Mouse (Mus musculus) splenic B cell, adult 2 months (primary cell): Measurements from ENCODE around the gene Ptp4a2.
"Not testable (repeated sequence)": the region's sequence is repeated elsewhere in the genome, so short reads cannot be mapped to it uniquely, and the experiment has no call there.

Experiments used
- DNase-seq: peaks from one replicate; pipeline ENCODE4 v3.0.0-alpha.2; 2011; ENCODE audit warnings: low read depth, low spot score
- H3K27me3 ChIP-seq: 2 replicates; pipeline ENCODE4 v1.6.1; 2012; ENCODE audit warnings: mild to moderate bottlenecking, low read length, moderate library complexity, mixed read lengths; ENCODE audit not compliant: control insufficient read depth, poor library complexity, insufficient read depth, severe bottlenecking
- H3K36me3 ChIP-seq: 2 replicates; pipeline ENCODE4 v1.6.1; 2012; ENCODE audit warnings: mild to moderate bottlenecking, low read length, moderate library complexity, mixed read lengths; ENCODE audit not compliant: control insufficient read depth, poor library complexity, insufficient read depth, severe bottlenecking

Ptp4a2 gene

DNA sequence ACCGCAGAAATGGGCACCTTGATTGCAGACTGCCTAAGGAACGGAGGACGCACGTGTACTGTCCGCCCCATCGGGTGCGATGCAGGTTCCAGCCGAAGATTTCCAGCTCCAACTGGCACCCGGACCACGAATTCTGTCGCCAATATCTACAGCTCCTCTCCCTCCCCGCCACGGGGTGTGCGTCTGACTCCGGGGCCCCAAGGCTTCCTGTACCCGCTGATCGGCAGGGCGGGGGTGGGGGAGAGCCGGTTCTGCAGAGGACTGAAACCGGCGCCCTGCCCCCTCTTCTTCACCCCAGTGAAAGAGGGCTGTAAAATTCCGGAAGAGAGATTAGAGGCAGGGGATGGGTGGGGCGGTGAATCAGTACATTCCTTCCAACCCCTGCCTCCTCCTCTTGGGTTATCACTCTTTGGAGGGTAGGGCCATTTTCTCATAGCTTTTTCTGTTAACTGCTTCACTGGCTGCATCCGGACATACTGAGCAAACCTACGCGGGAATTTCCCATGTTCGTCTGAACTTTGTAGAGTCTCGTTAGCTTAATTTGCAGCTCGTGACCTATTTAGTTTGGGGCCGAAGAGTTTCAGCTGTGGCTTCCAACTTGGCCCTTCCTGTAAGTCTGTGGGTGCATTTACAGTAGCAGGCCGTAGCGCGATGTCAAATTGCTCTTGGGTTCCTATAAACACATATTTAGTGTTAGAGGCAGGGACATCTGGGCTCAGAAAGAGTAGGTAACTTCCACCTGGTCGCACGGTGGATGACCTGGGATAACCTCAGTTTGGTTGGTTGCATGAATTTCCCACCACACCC is at the start of gene Ptp4a2:
Gene Ptp4a2, plus strand, starts transcription at position 422 of the 807 bp plus-strand sequence.
- H3K36me3 ChIP-seq, result no peaks in the 10 kb centered on the region
- H3K27me3 ChIP-seq, result no peaks in the 10 kb centered on the region
- DNase-seq, result peak; percentile 93

DNA sequence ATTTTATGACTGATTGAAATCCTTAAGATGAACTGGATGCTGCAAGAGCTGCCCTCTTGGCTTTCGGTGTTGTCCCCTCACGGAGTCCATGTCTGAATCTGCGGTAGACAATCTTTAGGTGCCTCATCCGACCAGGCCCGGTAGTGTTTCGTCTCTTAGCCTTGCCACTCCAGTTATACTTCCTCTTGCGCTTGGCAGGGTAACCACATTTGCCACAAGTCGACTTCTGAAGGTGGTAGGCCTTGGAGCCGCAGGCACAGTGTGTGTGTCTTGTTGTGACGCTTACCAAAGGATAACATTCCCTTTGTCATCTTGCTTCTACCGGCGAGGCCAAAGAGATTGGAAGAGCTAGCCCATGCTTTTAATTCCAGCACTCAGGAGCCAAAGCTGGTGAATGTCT is 49.4 kb upstream of the Ptp4a2 start:
- no peaks in the 10 kb centered on the region for H3K36me3 ChIP-seq
- DNase-seq, result peak; percentile 80
- H3K27me3 ChIP-seq, result no peaks in the 10 kb centered on the region

GRCm38 (mm10) chr4:129762496-129762895 is 48.5 kb upstream of the Ptp4a2 start:
- H3K36me3 ChIP-seq, H3K27me3 ChIP-seq: not testable (repeated sequence)
- DNase-seq, result peak; percentile 52

- Histone ChIP-seq H3K36me3 (no peaks in the 10 kb centered on the region), H3K27me3 (no peaks in the 10 kb centered on the region)
- DNase-seq, result no peak
Observed at GRCm38 (mm10) chr4:129765351-129765750, 45.7 kb upstream of the Ptp4a2 start.

DNA sequence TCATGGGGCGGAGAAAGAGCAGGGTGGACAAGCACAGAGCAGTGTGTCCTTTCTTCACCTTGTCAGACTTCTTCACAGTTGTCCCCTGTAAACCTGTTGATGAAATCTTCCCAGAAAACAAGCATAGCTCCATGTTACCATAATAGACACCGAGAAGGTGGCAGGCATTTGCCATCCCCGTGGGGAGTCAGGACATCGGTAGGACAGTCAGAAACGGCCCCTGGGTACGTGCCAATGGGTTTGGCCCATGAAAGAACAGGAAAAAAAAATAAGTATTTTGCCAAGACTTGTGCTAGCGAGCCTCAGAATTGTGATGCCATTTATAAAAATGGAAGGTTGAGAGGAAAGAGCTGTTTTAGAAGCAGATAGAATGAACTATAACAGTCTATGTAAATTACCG is 43.2 kb upstream of the Ptp4a2 start:
- Histone ChIP-seq H3K36me3 (no peaks in the 10 kb centered on the region), H3K27me3 (no peaks in the 10 kb centered on the region; the same call in 1 of the 2 replicates)
- no peak for DNase-seq

GRCm38 (mm10) chr4:129768742-129769141 is 42.3 kb upstream of the Ptp4a2 start:
- not testable (repeated sequence) for DNase-seq, H3K36me3 ChIP-seq, H3K27me3 ChIP-seq

DNA sequence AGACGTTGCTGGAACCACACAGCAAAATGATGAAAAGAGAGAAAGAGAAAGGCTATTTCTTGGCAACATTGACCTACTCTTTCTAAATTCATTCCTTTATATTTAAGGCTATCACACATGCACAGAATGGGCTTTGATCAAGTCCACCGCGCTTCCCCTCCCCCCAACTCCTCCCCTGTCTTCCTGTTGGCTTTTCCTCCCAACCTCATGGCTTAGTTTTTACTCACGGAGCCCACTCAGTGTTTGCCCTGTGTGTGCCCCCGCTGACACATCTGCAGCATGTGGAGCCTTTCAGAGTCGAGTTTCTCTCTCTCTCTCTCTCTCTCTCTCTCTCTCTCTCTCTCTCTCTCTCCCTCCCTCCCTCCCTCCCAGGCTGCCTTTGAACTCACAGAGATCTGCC is 40.4 kb upstream of the Ptp4a2 start:
- DNase-seq, result no peak
- no peaks in the 10 kb centered on the region for H3K36me3 ChIP-seq

DNA sequence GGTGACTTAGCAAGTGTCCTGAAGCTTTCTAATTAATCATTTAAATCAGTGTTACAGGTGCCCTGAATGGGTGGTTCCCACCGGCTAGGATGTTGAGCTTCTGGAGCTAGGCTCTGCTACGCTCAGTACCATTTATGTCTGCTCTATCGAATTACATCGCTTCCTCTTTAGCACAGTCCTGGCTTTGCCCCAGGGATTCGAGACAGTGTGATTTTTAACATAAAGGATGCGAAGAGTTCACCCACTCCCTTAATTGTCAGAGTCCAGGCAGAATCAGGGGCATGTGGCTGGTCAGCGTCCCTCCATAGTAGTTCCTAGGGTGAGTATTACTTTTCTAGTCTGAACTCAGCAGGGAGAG is 39.7 kb upstream of the Ptp4a2 start:
- H3K27me3 ChIP-seq, result no peaks in the 10 kb centered on the region; the same call in 1 of the 2 replicates
- DNase-seq, result peak; percentile 62
- no peaks in the 10 kb centered on the region for H3K36me3 ChIP-seq

More for the DNA sequence above, 40.4 kb upstream of the Ptp4a2 start:
- no peaks in the 10 kb centered on the region; the same call in 1 of the 2 replicates for H3K27me3 ChIP-seq

- peak; percentile 46 for DNase-seq
Observed at GRCm38 (mm10) chr4:129771672-129772521, 39.1 kb upstream of the Ptp4a2 start.

DNA sequence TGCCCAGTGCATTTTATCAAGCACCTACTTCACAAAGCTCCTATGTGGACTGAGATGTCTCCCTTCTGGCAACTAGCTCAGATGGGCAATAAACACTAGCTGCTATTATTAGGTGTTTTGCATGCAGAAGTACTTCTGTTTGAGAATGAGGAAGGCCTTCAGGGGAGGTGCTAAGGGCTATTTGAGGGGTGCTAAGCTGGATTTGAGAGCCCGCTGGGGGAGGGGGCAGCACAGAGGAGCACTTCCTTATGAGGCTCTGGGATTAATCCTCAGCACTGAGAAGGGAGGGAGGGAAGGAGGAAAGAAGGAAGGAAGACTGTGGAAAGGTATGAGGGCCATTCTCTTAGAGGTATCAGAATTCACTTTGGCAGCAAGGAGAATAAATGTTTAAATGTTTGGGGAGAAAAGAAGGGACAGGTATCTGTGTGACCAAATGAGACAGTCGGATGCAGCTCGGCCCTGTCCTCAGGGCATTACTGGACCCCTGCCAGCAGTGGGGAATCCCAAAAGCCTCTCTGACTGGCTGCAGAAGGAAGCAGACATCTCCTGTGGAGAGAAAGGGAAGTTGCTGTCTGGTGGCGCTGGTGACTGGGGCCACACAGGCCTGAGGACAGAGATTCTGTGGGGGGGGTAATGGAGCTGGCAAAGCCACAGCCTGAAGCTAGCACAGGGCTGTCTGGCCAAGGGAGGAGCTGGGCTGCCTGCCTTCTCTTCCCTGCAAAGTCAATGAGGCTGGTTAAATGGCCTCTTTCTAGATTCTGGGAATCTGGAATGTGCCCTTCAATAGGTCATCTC is 28.9 kb upstream of the Ptp4a2 start:
- no peaks in the 10 kb centered on the region for H3K36me3 ChIP-seq
- peak; percentile 69 for DNase-seq
- no peaks in the 10 kb centered on the region for H3K27me3 ChIP-seq

More at GRCm38 (mm10) chr4:129771672-129772521, 39.1 kb upstream of the Ptp4a2 start:
- Histone ChIP-seq H3K36me3 (no peaks in the 10 kb centered on the region), H3K27me3 (no peaks in the 10 kb centered on the region; the same call in 1 of the 2 replicates)

- Histone ChIP-seq H3K27me3 (no peaks in the 10 kb centered on the region), H3K36me3 (no peaks in the 10 kb centered on the region)
- DNase-seq, result no peak
Observed at GRCm38 (mm10) chr4:129782857-129783331, 28.1 kb upstream of the Ptp4a2 start.

GRCm38 (mm10) chr4:129783506-129783905 is 27.5 kb upstream of the Ptp4a2 start:
- DNase-seq, result no peak
- Histone ChIP-seq H3K36me3 (no peaks in the 10 kb centered on the region), H3K27me3 (no peaks in the 10 kb centered on the region)

DNA sequence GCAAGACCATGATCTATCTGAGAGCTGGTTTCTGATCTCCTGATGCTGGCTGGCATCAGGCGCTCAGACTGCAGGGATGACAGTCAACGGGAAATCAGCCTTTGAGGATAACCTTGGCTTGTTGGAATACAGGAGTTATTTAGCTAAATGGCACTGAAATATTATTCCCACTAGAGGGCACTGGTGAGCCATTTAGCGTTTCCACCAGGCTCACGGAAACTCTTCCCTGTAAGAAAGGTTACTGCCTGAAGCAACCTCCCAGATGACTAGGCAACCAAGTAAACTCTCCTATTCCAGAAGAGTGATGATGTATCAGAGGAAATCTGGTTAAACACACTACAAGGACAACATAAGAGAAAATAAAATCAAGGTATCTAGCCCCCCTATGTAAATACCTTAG is 25.8 kb upstream of the Ptp4a2 start:
- peak; percentile 89 for DNase-seq
- H3K27me3 ChIP-seq, result no peaks in the 10 kb centered on the region
- no peaks in the 10 kb centered on the region for H3K36me3 ChIP-seq

DNA sequence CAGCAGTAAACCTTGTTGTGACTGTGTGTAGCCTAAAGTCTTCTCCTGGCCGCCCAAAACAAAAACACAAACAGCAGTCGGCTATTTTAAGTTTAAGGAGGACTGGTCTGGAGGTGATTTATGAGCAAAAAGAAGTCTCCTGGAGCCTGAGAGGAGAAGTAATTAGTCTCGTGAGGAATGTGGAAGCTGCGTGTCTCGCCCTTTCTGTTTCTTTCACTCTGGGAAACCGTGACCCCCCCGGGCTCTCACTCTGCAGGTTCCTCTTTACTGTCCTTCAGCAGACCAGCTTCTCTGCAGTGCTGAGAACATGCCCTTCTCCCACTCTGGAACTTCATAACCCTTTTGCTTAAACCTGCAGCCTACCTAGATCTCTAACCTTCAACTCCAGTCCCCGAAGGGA is 22.3 kb upstream of the Ptp4a2 start:
- H3K36me3 ChIP-seq, result no peaks in the 10 kb centered on the region
- DNase-seq, result peak; percentile 78
- H3K27me3 ChIP-seq, result no peaks in the 10 kb centered on the region
